ENCODE assay signal across 19 mouse cellular contexts in the genomic region with DNA sequence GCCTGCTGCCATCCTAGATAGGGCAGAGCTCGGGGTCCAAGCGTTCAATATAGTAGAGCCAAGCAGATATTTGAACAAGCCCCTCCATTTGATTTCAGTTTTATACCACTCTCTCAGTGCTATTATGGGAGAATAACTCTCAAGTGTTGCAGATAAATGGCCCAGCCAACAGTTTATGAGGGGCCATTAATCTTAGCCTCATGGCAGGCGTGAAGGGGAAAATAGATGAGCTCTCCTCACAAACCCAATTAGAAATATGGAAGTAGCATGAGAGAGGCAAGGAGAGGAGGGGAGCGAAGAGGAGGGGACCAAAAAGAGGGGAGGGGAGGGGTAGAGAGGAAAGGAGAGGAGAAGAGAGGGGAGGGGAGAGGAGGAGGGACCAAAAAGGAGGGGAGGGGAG.
DNase-seq lines count a peak whose midpoint lies in the region; ATAC-seq lines count a peak whose summit lies in the region.
"Had no signal": no experiment of that assay in that cellular context is flagged by ENCODE, and none has a peak within 500 bp of the region (broad histone marks: within the 10 kb centered on the region; RNA-seq: fewer than 3 reads in every experiment).

No protein-coding gene starts in this region.

- no peaks in the 10 kb centered on the region for H3K36me3 ChIP-seq in hindbrain, embryonic 13.5 days
- no peaks in the 10 kb centered on the region for H3K36me3 ChIP-seq in hindbrain, embryonic 15.5 days
- no peaks in the 10 kb centered on the region for H3K36me3 ChIP-seq in neural tube, embryonic 14.5 days (ENCODE audit: control insufficient read depth, insufficient read depth, low read length)
- H3K36me3 ChIP-seq in forebrain, embryonic 13.5 days (ENCODE audit: poor library complexity, severe bottlenecking), result no peaks in the 10 kb centered on the region
- H3K36me3 ChIP-seq: embryonic facial prominence, embryonic 12.5 days; heart, embryonic 15.5 days; intestine, embryonic 15.5 days had no signal

- DNase-seq in kidney, postnatal 4 days, result peak; percentile 8 to 29
- DNase-seq in kidney, postnatal 14 days, result no peak
- no peak for DNase-seq in adrenal gland, postnatal 14 days
- DNase-seq: adrenal gland, adult 8-10 months; cerebellum, adult 11 months; cerebellum, adult 8-10 months; cerebellum, postnatal 14 days; gastrocnemius, postnatal 10 days; heart, adult 18-20 months; heart, postnatal 14 days had no signal

- H3K9ac ChIP-seq in hindbrain, embryonic 13.5 days, result no peak overlapping the region
- no peak overlapping the region for H3K9ac ChIP-seq in hindbrain, embryonic 15.5 days
- no peak overlapping the region for H3K9ac ChIP-seq in neural tube, embryonic 14.5 days (replicated peaks; ENCODE audit: low read depth, low read length)
- no peak overlapping the region for H3K9ac ChIP-seq in forebrain, embryonic 13.5 days
- H3K9ac ChIP-seq: embryonic facial prominence, embryonic 12.5 days; heart, embryonic 15.5 days; intestine, embryonic 15.5 days had no signal

- peak; percentile 59; the same call in 1 of the 2 replicates for ATAC-seq in hindbrain, embryonic 13.5 days (ENCODE audit: low FRiP score)
- peak; percentile 59; the same call in 1 of the 2 replicates for ATAC-seq in hindbrain, embryonic 15.5 days (ENCODE audit: low FRiP score, low read depth)
- ATAC-seq in neural tube, embryonic 14.5 days (ENCODE audit: low read depth), result peak; percentile 79
- ATAC-seq in forebrain, embryonic 13.5 days, result no peak
- ATAC-seq: forebrain, embryonic 16.5 days; intestine, embryonic 15.5 days had no signal

- no peaks in the 10 kb centered on the region for H3K4me1 ChIP-seq in hindbrain, embryonic 13.5 days (replicated peaks)
- H3K4me1 ChIP-seq in hindbrain, embryonic 15.5 days (replicated peaks), result no peaks in the 10 kb centered on the region
- H3K4me1 ChIP-seq in neural tube, embryonic 14.5 days (ENCODE audit: control insufficient read depth, insufficient read depth, low read length), result no peaks in the 10 kb centered on the region
- no peaks in the 10 kb centered on the region for H3K4me1 ChIP-seq in forebrain, embryonic 13.5 days
- H3K4me1 ChIP-seq: embryonic facial prominence, embryonic 12.5 days; heart, embryonic 15.5 days; intestine, embryonic 15.5 days had no signal

- peak overlapping the region; percentile 41; the same call in 1 of the 2 replicates for H3K27ac ChIP-seq in hindbrain, embryonic 13.5 days
- H3K27ac ChIP-seq in hindbrain, embryonic 15.5 days (replicated peaks), result no peak overlapping the region
- H3K27ac ChIP-seq in neural tube, embryonic 14.5 days (ENCODE audit: low read depth, low read length), result no peak overlapping the region
- H3K27ac ChIP-seq in forebrain, embryonic 13.5 days, result no peak overlapping the region
- H3K27ac ChIP-seq: embryonic facial prominence, embryonic 12.5 days; heart, embryonic 15.5 days; intestine, embryonic 15.5 days had no signal

- H3K9me3 ChIP-seq in hindbrain, embryonic 13.5 days, result no peaks in the 10 kb centered on the region
- H3K9me3 ChIP-seq in hindbrain, embryonic 15.5 days, result no peaks in the 10 kb centered on the region
- no peaks in the 10 kb centered on the region for H3K9me3 ChIP-seq in neural tube, embryonic 14.5 days (ENCODE audit: control insufficient read depth, low read length)
- H3K9me3 ChIP-seq in forebrain, embryonic 13.5 days (replicated peaks), result no peaks in the 10 kb centered on the region
- H3K9me3 ChIP-seq: embryonic facial prominence, embryonic 12.5 days; heart, embryonic 15.5 days; intestine, embryonic 15.5 days had no signal

- 77% methylated on average over 4 of the region's 4 CpGs for WGBS in hindbrain, embryonic 13.5 days
- WGBS in hindbrain, embryonic 15.5 days, result 69% methylated on average over 4 of the region's 4 CpGs
- 52% methylated on average over 4 of the region's 4 CpGs for WGBS in neural tube, embryonic 14.5 days
- 86% methylated on average over 4 of the region's 4 CpGs for WGBS in forebrain, embryonic 13.5 days

- no peak overlapping the region for H3K4me3 ChIP-seq in hindbrain, embryonic 13.5 days
- H3K4me3 ChIP-seq in hindbrain, embryonic 15.5 days, result no peak overlapping the region
- no peak overlapping the region for H3K4me3 ChIP-seq in neural tube, embryonic 14.5 days (ENCODE audit: low read depth, low read length)
- H3K4me3 ChIP-seq in forebrain, embryonic 13.5 days, result no peak overlapping the region
- H3K4me3 ChIP-seq: embryonic facial prominence, embryonic 12.5 days; heart, embryonic 15.5 days; intestine, embryonic 15.5 days had no signal

- H3K4me2 ChIP-seq in hindbrain, embryonic 13.5 days, result no peak overlapping the region
- H3K4me2 ChIP-seq in hindbrain, embryonic 15.5 days, result no peak overlapping the region
- H3K4me2 ChIP-seq in neural tube, embryonic 14.5 days (ENCODE audit: low read depth, low read length), result no peak overlapping the region
- H3K4me2 ChIP-seq in forebrain, embryonic 13.5 days, result no peak overlapping the region
- H3K4me2 ChIP-seq: embryonic facial prominence, embryonic 12.5 days; heart, embryonic 11.5 days; heart, embryonic 15.5 days; intestine, embryonic 15.5 days had no signal

- peaks cover 25% of the 10 kb centered on the region for H3K27me3 ChIP-seq in hindbrain, embryonic 13.5 days
- 0 out of 2 replicates have a peak, but pooled peaks cover 2% of the 10 kb centered on the region for H3K27me3 ChIP-seq in hindbrain, embryonic 15.5 days
- H3K27me3 ChIP-seq in neural tube, embryonic 14.5 days (ENCODE audit: control insufficient read depth, insufficient read depth, low read length), result no peaks in the 10 kb centered on the region
- H3K27me3 ChIP-seq in forebrain, embryonic 13.5 days, result peaks cover 5% of the 10 kb centered on the region; the same call in 1 of the 2 replicates
- H3K27me3 ChIP-seq: embryonic facial prominence, embryonic 12.5 days; heart, embryonic 15.5 days; intestine, embryonic 15.5 days had no signal

Comparison
In these comparisons a context has a peak if more than half of its experiments do, and no peak if none do; other contexts are left out.
1. DNase-seq: peak in kidney, postnatal 4 days (2 of 2); none in kidney, postnatal 14 days (single experiment) and adrenal gland, postnatal 14 days (single experiment).